Mouse (Mus musculus): ENCODE results near the gene Ccdc144b. TPM values are rescaled to one million over a fixed set of nuclear protein-coding genes. Genes with fewer than 3 reads are reported as not detected.

Gene Ccdc144b
- total RNA-seq (2023): not detected in 2 replicates

DNA sequence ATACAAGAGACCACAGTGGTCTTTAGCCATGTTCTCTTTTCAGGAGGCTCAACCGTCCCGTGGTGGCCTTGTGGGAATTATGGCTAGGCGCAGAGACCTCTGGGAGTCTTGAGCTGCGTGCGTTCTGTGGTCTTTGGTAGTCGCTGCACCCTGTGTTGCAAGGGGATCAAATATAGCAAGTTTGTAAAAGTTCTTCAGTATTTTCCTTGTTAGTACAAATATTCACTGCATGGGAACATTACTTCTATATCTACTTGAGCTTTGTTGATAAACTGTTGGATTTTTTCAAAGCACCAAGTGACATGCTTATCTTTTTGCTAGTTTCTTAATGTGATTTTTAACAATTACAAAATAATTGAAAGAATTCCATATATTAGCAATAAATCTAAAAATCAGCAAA, at the start of gene Ccdc144b:
TSS of gene Ccdc144b (minus strand) at position 101 of the 400 bp plus-strand sequence.

GRCm38 (mm10) chr3:36065843-36066651, 12.7 kb upstream of the Ccdc144b start, which contains the start of gene Acad9:
Gene Acad9 (plus strand): TSS chr3:36065979.

GRCm38 (mm10) chr3:36000275-36001239, 52.8 kb downstream of the Ccdc144b start, which contains the start of gene Mccc1:
Gene Mccc1 (minus strand): TSS chr3:36000678.

Other genes with a start within 250 kb of the Ccdc144b start
- gene Dcun1d1, start 116.1 kb downstream of the Ccdc144b start, total RNA-seq (2023): 46.3 and 49.9 TPM in 2 replicates
- gene Mccc1, start 52.9 kb downstream of the Ccdc144b start, total RNA-seq (2023): 3.3 and 5.1 TPM in 2 replicates
- 21.2 and 32.5 TPM in 2 replicates for gene Acad9, start 12.4 kb upstream of the Ccdc144b start, total RNA-seq (2023)
- 0.98 and 1.5 TPM in 2 replicates for gene D3Ertd254e, start 97.5 kb upstream of the Ccdc144b start, total RNA-seq (2023)
- not detected in 2 replicates for gene Qrfpr, start 168.8 kb upstream of the Ccdc144b start, total RNA-seq (2023)

All from neutrophil, adult 65 days (primary cell).